Mouse (Mus musculus): ENCODE measurements around the gene Gnmt.

Gene Gnmt

GRCm38 (mm10) chr17:46703971-46704886 lies 24.7 kb downstream of the Gnmt start:
- DNase-seq (ENCODE audit: low spot score) = no peak

GRCm38 (mm10) chr17:46702506-46702905 lies 26.5 kb downstream of the Gnmt start:
- DNase-seq (ENCODE audit: low spot score) = no peak

- no peak for DNase-seq (ENCODE audit: low spot score)
These were observed 26.9 kb downstream of the Gnmt start for GRCm38 (mm10) chr17:46702100-46702499.

DNA sequence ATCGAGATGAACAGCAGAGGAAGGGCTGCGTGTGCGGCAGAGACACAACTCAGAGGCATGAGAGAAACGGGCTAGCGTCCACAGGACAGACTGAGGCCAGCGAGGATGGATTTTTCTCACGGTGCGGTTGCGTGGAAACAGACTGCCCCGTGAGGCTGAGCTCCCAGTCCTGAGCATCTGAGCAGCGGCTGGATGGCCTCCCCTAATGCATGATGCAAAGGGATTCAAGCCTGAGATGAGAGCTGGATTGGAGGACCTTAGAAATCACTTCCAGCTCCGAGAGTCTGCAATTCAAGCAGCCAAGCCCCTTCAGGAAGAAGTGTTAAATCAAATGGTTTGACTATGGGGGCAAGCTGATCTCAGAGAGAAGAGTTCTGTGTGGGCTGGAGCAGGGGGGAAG lies 27.5 kb downstream of the Gnmt start:
- DNase-seq (ENCODE audit: low spot score) = no peak

GRCm38 (mm10) chr17:46699912-46700311 lies 29.1 kb downstream of the Gnmt start:
- no peak for DNase-seq (ENCODE audit: low spot score)

- no peak for DNase-seq (ENCODE audit: low spot score)
These were observed 29.7 kb downstream of the Gnmt start for GRCm38 (mm10) chr17:46699245-46699644.

- DNase-seq (ENCODE audit: low spot score) = no peak
These were observed 30.5 kb downstream of the Gnmt start for GRCm38 (mm10) chr17:46698515-46698914.

- DNase-seq (ENCODE audit: low spot score) = no peak
These were observed 34.4 kb downstream of the Gnmt start for GRCm38 (mm10) chr17:46694517-46695063.

GRCm38 (mm10) chr17:46691390-46691789 lies 37.6 kb downstream of the Gnmt start:
- DNase-seq (ENCODE audit: low spot score) = no peak

DNA sequence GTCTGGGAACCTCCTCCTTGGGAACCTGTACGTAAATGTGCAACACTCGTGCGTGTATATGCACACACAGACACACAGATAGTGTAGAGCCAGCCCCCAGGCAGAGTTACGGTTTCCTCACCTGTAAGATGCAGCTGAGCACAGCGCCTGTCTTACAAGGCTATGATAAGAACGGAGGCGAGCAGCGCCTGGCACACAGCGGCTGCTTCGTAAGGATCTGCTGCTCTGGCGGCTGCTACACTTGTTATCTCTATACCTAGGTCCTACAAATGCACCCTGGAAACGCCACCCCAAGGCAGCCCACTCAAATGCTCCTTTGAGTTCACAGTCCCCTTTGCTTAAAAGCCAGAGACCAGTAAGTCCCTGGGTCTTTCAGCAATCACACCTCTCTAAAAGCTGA lies 38.3 kb downstream of the Gnmt start:
- DNase-seq (ENCODE audit: low spot score) = no peak

DNA sequence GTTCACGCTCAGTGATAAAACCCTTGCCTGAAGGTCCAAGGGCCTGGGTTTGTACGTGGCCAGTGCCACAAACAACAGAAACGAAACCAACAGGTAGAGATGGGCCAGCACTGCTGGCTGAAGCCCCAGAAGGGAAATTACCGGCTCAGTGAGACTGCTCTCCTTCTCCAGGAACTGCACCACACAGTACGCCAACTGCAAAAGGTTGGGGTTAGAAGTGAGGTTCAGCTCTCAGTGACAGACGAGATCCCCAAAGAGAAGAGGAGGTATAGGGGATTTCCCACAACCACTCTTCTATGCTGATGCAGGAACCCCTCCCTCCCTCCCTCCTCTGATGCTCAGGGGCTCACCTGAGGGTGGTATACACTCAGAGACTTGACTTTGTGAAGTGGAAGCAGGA lies 43.1 kb downstream of the Gnmt start:
- no peak for DNase-seq (ENCODE audit: low spot score)

- DNase-seq (ENCODE audit: low spot score) = no peak
These were observed 46.1 kb downstream of the Gnmt start for GRCm38 (mm10) chr17:46682654-46683389.

- no peak for DNase-seq (ENCODE audit: low spot score)
These were observed 47.4 kb downstream of the Gnmt start for GRCm38 (mm10) chr17:46681466-46682118.

- peak; percentile 77 for DNase-seq (ENCODE audit: low spot score)
These were observed 48.1 kb downstream of the Gnmt start, which contains the start of gene Klhdc3 for GRCm38 (mm10) chr17:46680760-46681373. TSS of gene Klhdc3 (minus strand) at chr17:46680914.

GRCm38 (mm10) chr17:46679843-46680759 lies 48.9 kb downstream of the Gnmt start:
- peak; percentile 75 for DNase-seq (ENCODE audit: low spot score)

GRCm38 (mm10) chr17:46678911-46679310 lies 50.1 kb downstream of the Gnmt start:
- no peak for DNase-seq (ENCODE audit: low spot score)

DNA sequence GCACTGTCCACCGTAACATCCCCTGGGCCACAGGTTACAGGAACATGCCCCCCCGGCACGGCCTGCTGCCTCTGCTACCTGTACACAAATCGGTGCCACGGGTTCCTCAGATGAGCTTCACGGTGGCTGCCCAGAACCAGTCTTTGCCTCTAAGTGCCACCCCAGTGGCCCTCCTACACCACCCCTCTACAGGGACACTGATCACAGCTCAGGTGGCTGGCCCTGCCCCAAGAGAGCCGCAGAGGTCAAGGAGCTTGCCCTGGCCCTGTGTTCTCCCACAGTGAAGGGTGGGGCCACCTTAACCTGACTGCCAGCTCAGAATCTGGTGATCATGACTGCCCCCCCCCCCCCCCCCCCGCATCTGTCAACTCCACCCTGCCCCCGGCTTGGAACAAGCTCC lies 50.6 kb downstream of the Gnmt start, which contains the start of gene Mea1:
Mea1 (plus strand) TSS at position 378 of the 400 bp plus-strand sequence.
- no peak for DNase-seq (ENCODE audit: low spot score)
